Mouse (Mus musculus): ENCODE data around the gene Gm20696.

DNA sequence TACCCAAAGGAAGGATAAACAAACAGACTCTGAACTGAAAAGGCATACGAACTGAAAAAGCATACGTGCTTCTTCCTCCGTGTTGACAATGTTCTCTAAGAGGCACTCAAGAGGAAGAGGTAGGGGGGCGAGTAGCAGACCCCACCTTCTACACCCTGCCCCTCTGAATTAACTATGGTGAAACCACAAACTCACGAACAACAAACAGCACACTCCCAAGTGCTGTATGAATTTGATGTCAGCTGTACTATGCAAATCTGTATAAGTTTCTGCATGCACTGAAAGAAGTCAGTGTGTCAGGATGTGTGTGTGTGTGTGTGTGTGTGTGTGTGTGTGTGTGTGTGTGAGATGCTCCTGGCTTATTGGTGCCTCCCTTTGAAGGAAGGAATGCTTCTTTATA lies 271.8 kb downstream of the Gm20696 start:
- TF ChIP-seq EP300 (IDR thresholded peaks at IDR 0.05; ENCODE audit: low read depth) = no peak
- TF ChIP-seq CTCF (IDR thresholded peaks at IDR 0.05; ENCODE audit: low read depth) = no peak

Measured in liver, embryonic 14.5 days (tissue).